9 mouse cellular contexts compared by ENCODE assay signal in the genomic region with DNA sequence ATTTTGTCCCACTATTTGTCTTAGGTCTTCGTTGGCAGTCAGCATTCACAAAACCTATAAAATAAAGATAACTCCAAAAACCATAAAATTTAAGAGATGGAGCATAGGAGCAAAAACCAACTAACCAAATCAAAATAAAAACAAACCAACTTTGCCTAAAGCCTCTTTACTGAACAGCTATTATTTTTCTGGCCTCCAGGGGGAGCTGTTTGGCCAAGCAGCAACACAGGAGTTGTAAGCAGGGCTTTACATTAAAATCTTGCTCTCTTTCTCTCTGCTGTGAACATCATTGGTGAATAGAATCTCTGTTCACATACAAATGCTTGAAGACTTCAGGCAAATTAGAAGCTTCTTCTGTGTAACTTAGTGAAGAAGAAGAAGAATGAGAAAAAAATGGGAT. TPM values are rescaled to one million over a fixed set of nuclear protein-coding genes. Genes with fewer than 3 reads are reported as not detected.
DNase-seq lines count a peak whose midpoint lies in the region; ATAC-seq and TF ChIP-seq lines count a peak whose summit lies in the region.
"Had no signal": no experiment of that assay in that cellular context is flagged by ENCODE, and none has a peak within 500 bp of the region (broad histone marks: within the 10 kb centered on the region; RNA-seq: fewer than 3 reads in every experiment).

No protein-coding gene starts in this region.

- no peaks in the 10 kb centered on the region for H3K9me3 ChIP-seq in intestine, postnatal 0 days (ENCODE audit: control insufficient read depth)
- no peaks in the 10 kb centered on the region for H3K9me3 ChIP-seq in intestine, embryonic 16.5 days (ENCODE audit: control insufficient read depth, low read length)
- H3K9me3 ChIP-seq: embryonic facial prominence, embryonic 12.5 days had no signal

- WGBS in intestine, postnatal 0 days, result 3% methylated on average over 1 of the region's 1 CpGs
- WGBS in intestine, embryonic 16.5 days, result 10% methylated on average over 1 of the region's 1 CpGs

- DNase-seq in urinary bladder, postnatal 14 days (ENCODE audit: low spot score), result peak; percentile 41
- DNase-seq in urinary bladder, postnatal 36 days (ENCODE audit: low spot score in 2 of 2), result no peak
- peak; percentile 40 for DNase-seq in c-Kit-positive CD71-negative TER-119-negative erythroid progenitor cells, embryonic 14.5 days (ENCODE audit: low read depth)
- peak; percentile 49 for DNase-seq in right cerebral cortex, postnatal 4 days
- no peak for DNase-seq in gastrocnemius, postnatal 4 days (ENCODE audit: low spot score in 2 of 2)

- no peak for ATAC-seq in intestine, postnatal 0 days
- ATAC-seq in intestine, embryonic 16.5 days, result no peak
- ATAC-seq in inflammation-experienced regulatory T-cells, adult 6 months, result peak; percentile 66

- no peaks in the 10 kb centered on the region for H3K36me3 ChIP-seq in intestine, postnatal 0 days (ENCODE audit: control insufficient read depth, insufficient read depth)
- no peaks in the 10 kb centered on the region for H3K36me3 ChIP-seq in intestine, embryonic 16.5 days (ENCODE audit: control insufficient read depth, insufficient read depth, low read length)
- H3K36me3 ChIP-seq: embryonic facial prominence, embryonic 12.5 days had no signal

- no peak overlapping the region for H3K4me2 ChIP-seq in intestine, postnatal 0 days (replicated peaks; ENCODE audit: low read depth)
- H3K4me2 ChIP-seq in intestine, embryonic 16.5 days (ENCODE audit: low read depth, low read length), result no peak overlapping the region
- H3K4me2 ChIP-seq: embryonic facial prominence, embryonic 12.5 days had no signal

- no peak overlapping the region for H3K4me3 ChIP-seq in intestine, postnatal 0 days (ENCODE audit: low read depth, low read length)
- H3K4me3 ChIP-seq in intestine, embryonic 16.5 days (ENCODE audit: low read length), result no peak overlapping the region
- H3K4me3 ChIP-seq: embryonic facial prominence, embryonic 12.5 days had no signal

- H3K9ac ChIP-seq in intestine, postnatal 0 days (ENCODE audit: low read depth, low read length), result no peak overlapping the region
- no peak overlapping the region for H3K9ac ChIP-seq in intestine, embryonic 16.5 days (ENCODE audit: low read depth, low read length)
- H3K9ac ChIP-seq: embryonic facial prominence, embryonic 12.5 days had no signal

- no peak overlapping the region for H3K27ac ChIP-seq in intestine, postnatal 0 days (ENCODE audit: low read depth, low read length)
- no peak overlapping the region for H3K27ac ChIP-seq in intestine, embryonic 16.5 days (ENCODE audit: low read length)
- H3K27ac ChIP-seq: embryonic facial prominence, embryonic 12.5 days had no signal

- 0 out of 2 replicates have a peak, but pooled peaks cover 5% of the 10 kb centered on the region for H3K4me1 ChIP-seq in intestine, postnatal 0 days (replicated peaks; ENCODE audit: control insufficient read depth, insufficient read depth, low read length)
- 0 out of 2 replicates have a peak, but pooled peaks cover 4% of the 10 kb centered on the region for H3K4me1 ChIP-seq in intestine, embryonic 16.5 days (ENCODE audit: control insufficient read depth, insufficient read depth, low read length)

- no peaks in the 10 kb centered on the region for H3K27me3 ChIP-seq in intestine, postnatal 0 days (replicated peaks; ENCODE audit: control insufficient read depth, insufficient read depth, low read length)
- H3K27me3 ChIP-seq in intestine, embryonic 16.5 days (replicated peaks; ENCODE audit: control insufficient read depth, insufficient read depth, low read length), result no peaks in the 10 kb centered on the region
- H3K27me3 ChIP-seq: embryonic facial prominence, embryonic 12.5 days had no signal

- peak; percentile 83 for TF ChIP-seq CTCF in intestine, postnatal 0 days (IDR thresholded peaks at IDR 0.05; ENCODE audit: low read depth)

RNA-seq across cellular contexts. Expression of gene Cmss1, which starts 5.1 kb away (rescaled TPM):
- 19.1 and 19.9 TPM in 2 replicates for polyA plus RNA-seq in intestine, postnatal 0 days (2015; fragmentation: Nextera tagmentation; extraction: Ambion mirVana)
- 35.1 and 41.4 TPM in 2 replicates for polyA plus RNA-seq in intestine, embryonic 16.5 days (2015; fragmentation: Nextera tagmentation; extraction: Ambion mirVana)
- polyA plus RNA-seq in inflammation-experienced regulatory T-cells, adult 6 months (2017; shearing (Covaris generic)), result 10 to 100 TPM; 22.9 to 39.5 (median 34.8) TPM
- 10 to 100 TPM; 16.6 to 18.9 TPM for total RNA-seq in gastrocnemius, postnatal 4 days (2021)

Comparison
In these comparisons a context has a peak if more than half of its experiments do, and no peak if none do; other contexts are left out.
1. DNase-seq: peak in urinary bladder, postnatal 14 days (single experiment), c-Kit-positive CD71-negative TER-119-negative erythroid progenitor cells, embryonic 14.5 days (single experiment) and right cerebral cortex, postnatal 4 days (single experiment); none in urinary bladder, postnatal 36 days (0 of 2) and gastrocnemius, postnatal 4 days (0 of 2).